Mouse (Mus musculus): Measurements from ENCODE around the gene Gm20517. TPM values are rescaled to one million over a fixed set of nuclear protein-coding genes. Genes with fewer than 3 reads are reported as not detected.
"Not testable (repeated sequence)": the region's sequence is repeated elsewhere in the genome, so short reads cannot be mapped to it uniquely, and the experiment has no call there.

Gm20517 gene
- total and polyA plus RNA-seq, 2 experiments, result 0.31 to 1.9 TPM

DNA sequence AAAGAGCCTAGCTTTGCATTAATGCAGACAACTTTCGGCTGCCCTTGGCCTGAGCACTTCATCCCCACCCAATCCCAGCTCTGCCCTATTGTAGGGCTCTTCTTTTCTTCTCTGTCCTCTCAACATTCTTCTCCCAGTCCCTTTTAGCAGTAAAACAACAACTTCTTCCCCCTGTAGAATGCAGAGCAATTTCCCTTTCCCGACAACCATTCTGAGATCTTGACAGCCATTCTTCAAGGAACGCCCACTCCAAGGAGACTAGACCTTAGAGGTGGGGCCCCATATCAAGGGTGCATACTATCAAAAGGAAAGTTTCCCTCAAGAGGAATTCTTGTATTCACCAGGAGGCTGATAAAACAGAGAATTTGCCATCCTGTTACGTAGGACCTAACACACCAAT is 37.6 kb downstream of the Gm20517 start:
- TF ChIP-seq POLR2A (IDR thresholded peaks at IDR 0.05; ENCODE audit: extremely low read depth, insufficient read depth, low read length), result no peak
- no peak for TF ChIP-seq CTCF (IDR thresholded peaks at IDR 0.05; ENCODE audit: low read depth, low read length)
- H3K9ac ChIP-seq (ENCODE audit: low read depth, low read length), result no peak overlapping the region
- H3K27ac ChIP-seq (replicated peaks; ENCODE audit: insufficient read depth, low read depth, low read length), result no peak overlapping the region
- no peaks in the 10 kb centered on the region for H3K36me3 ChIP-seq (ENCODE audit: control insufficient read depth, insufficient read depth, low read length)
- 84% methylated on average over 4 of the region's 4 CpGs for WGBS
- H3K79me2 ChIP-seq (ENCODE audit: control insufficient read depth, insufficient read depth, low read length), result no peaks in the 10 kb centered on the region; the same call in 1 of the 2 replicates
- H3K4me3 ChIP-seq (ENCODE audit: insufficient read depth, low read depth, low read length), result no peak overlapping the region
- H3K27me3 ChIP-seq (ENCODE audit: control insufficient read depth, insufficient read depth, low read length), result no peaks in the 10 kb centered on the region
- no peak for DNase-seq (ENCODE audit: extremely low read depth, low read depth, low spot score)
- no peaks in the 10 kb centered on the region for H3K4me1 ChIP-seq (ENCODE audit: control insufficient read depth, insufficient read depth, low read length)

DNA sequence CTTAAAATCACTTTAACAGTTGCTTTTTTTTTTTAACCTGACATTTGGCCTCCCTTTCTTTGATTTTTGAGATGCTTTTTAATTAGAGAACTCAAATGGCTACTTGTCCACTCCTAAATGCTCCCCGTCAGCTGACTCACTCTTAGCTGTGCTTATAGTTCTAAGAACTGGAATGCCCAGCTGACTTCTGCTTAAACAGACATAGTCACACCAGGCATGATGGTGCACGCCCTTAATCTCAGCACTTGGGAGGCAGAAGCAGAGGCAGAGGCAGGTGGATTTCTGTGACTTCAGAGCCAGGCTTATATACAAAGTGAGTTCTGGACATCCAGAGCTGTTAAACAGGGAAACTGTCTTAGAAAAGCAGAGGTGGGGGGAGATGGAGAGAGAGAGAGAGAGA is 40.6 kb downstream of the Gm20517 start:
- 98% methylated on average over 2 of the region's 2 CpGs for WGBS
- Histone ChIP-seq H3K79me2 (ENCODE audit: control insufficient read depth, insufficient read depth, low read length) (no peaks in the 10 kb centered on the region; the same call in 1 of the 2 replicates), H3K4me1 (ENCODE audit: control insufficient read depth, insufficient read depth, low read length) (no peaks in the 10 kb centered on the region), H3K9ac (ENCODE audit: low read depth, low read length) (no peak overlapping the region), H3K36me3 (ENCODE audit: control insufficient read depth, insufficient read depth, low read length) (no peaks in the 10 kb centered on the region), H3K27me3 (ENCODE audit: control insufficient read depth, insufficient read depth, low read length) (no peaks in the 10 kb centered on the region), H3K27ac (replicated peaks; ENCODE audit: insufficient read depth, low read depth, low read length) (no peak overlapping the region), H3K4me3 (ENCODE audit: insufficient read depth, low read depth, low read length) (no peak overlapping the region)
- no peak for TF ChIP-seq CTCF (IDR thresholded peaks at IDR 0.05; ENCODE audit: low read depth, low read length)
- TF ChIP-seq POLR2A (IDR thresholded peaks at IDR 0.05; ENCODE audit: extremely low read depth, insufficient read depth, low read length), result no peak
- no peak for DNase-seq (ENCODE audit: extremely low read depth, low read depth, low spot score)

DNA sequence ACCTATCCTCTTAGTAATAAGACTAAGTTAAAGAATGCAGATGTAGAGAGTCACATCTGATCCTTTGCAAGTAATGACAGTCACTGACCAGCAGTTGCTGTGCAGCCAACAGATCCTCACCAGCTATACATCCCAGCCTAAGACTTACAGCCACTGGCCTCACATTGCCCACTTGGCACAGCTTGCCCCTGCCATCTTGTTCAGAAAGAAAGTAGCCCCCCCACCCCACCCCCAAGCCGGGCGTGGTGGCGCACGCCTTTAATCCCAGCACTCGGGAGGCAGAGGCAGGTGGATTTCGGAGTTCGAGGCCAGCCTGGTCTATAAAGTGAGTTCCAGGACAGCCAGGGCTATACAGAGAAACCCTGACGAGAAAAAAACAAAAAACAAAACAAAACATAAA is 43.0 kb downstream of the Gm20517 start:
- H3K36me3 ChIP-seq (ENCODE audit: control insufficient read depth, insufficient read depth, low read length); H3K4me1 ChIP-seq (ENCODE audit: control insufficient read depth, insufficient read depth, low read length); H3K27ac ChIP-seq (replicated peaks; ENCODE audit: insufficient read depth, low read depth, low read length); H3K27me3 ChIP-seq (ENCODE audit: control insufficient read depth, insufficient read depth, low read length); DNase-seq (ENCODE audit: extremely low read depth, low read depth, low spot score); H3K9ac ChIP-seq (ENCODE audit: low read depth, low read length); H3K4me3 ChIP-seq (ENCODE audit: insufficient read depth, low read depth, low read length); H3K79me2 ChIP-seq (ENCODE audit: control insufficient read depth, insufficient read depth, low read length): not testable (repeated sequence)
- 98% methylated on average over 8 of the region's 8 CpGs for WGBS

GRCm38 (mm10) chr17:47655697-47656096 is 44.3 kb downstream of the Gm20517 start:
- DNase-seq (ENCODE audit: extremely low read depth, low read depth, low spot score), result peak; percentile 61
- Histone ChIP-seq H3K9ac (ENCODE audit: low read depth, low read length) (no peak overlapping the region), H3K27ac (replicated peaks; ENCODE audit: insufficient read depth, low read depth, low read length) (no peak overlapping the region), H3K4me1 (ENCODE audit: control insufficient read depth, insufficient read depth, low read length) (no peaks in the 10 kb centered on the region), H3K27me3 (ENCODE audit: control insufficient read depth, insufficient read depth, low read length) (no peaks in the 10 kb centered on the region), H3K36me3 (ENCODE audit: control insufficient read depth, insufficient read depth, low read length) (no peaks in the 10 kb centered on the region), H3K79me2 (ENCODE audit: control insufficient read depth, insufficient read depth, low read length) (no peaks in the 10 kb centered on the region; the same call in 1 of the 2 replicates), H3K4me3 (ENCODE audit: insufficient read depth, low read depth, low read length) (no peak overlapping the region)
- TF ChIP-seq POLR2A (IDR thresholded peaks at IDR 0.05; ENCODE audit: extremely low read depth, insufficient read depth, low read length) (no peak), CTCF (IDR thresholded peaks at IDR 0.05; ENCODE audit: low read depth, low read length) (no peak)
- 38% methylated on average over 5 of the region's 5 CpGs for WGBS

GRCm38 (mm10) chr17:47657901-47658300 is 46.5 kb downstream of the Gm20517 start:
- no peak overlapping the region for H3K9ac ChIP-seq (ENCODE audit: low read depth, low read length)
- DNase-seq (ENCODE audit: extremely low read depth, low read depth, low spot score), result no peak
- H3K4me1 ChIP-seq (ENCODE audit: control insufficient read depth, insufficient read depth, low read length), result no peaks in the 10 kb centered on the region
- no peaks in the 10 kb centered on the region for H3K79me2 ChIP-seq (ENCODE audit: control insufficient read depth, insufficient read depth, low read length)
- no peaks in the 10 kb centered on the region for H3K36me3 ChIP-seq (ENCODE audit: control insufficient read depth, insufficient read depth, low read length)
- H3K27me3 ChIP-seq (ENCODE audit: control insufficient read depth, insufficient read depth, low read length), result no peaks in the 10 kb centered on the region
- 82% methylated on average over 4 of the region's 4 CpGs for WGBS
- no peak overlapping the region for H3K27ac ChIP-seq (replicated peaks; ENCODE audit: insufficient read depth, low read depth, low read length)
- no peak for TF ChIP-seq CTCF (IDR thresholded peaks at IDR 0.05; ENCODE audit: low read depth, low read length)
- no peak for TF ChIP-seq POLR2A (IDR thresholded peaks at IDR 0.05; ENCODE audit: extremely low read depth, insufficient read depth, low read length)
- no peak overlapping the region for H3K4me3 ChIP-seq (ENCODE audit: insufficient read depth, low read depth, low read length)

- Histone ChIP-seq H3K27ac (replicated peaks; ENCODE audit: insufficient read depth, low read depth, low read length) (no peak overlapping the region), H3K4me1 (ENCODE audit: control insufficient read depth, insufficient read depth, low read length) (no peaks in the 10 kb centered on the region), H3K9ac (ENCODE audit: low read depth, low read length) (no peak overlapping the region), H3K4me3 (ENCODE audit: insufficient read depth, low read depth, low read length) (no peak overlapping the region), H3K27me3 (ENCODE audit: control insufficient read depth, insufficient read depth, low read length) (no peaks in the 10 kb centered on the region), H3K79me2 (ENCODE audit: control insufficient read depth, insufficient read depth, low read length) (no peaks in the 10 kb centered on the region), H3K36me3 (ENCODE audit: control insufficient read depth, insufficient read depth, low read length) (no peaks in the 10 kb centered on the region)
- no peak for DNase-seq (ENCODE audit: extremely low read depth, low read depth, low spot score)
- TF ChIP-seq POLR2A (IDR thresholded peaks at IDR 0.05; ENCODE audit: extremely low read depth, insufficient read depth, low read length) (no peak), CTCF (IDR thresholded peaks at IDR 0.05; ENCODE audit: low read depth, low read length) (no peak)
- WGBS, result 63% methylated on average over 3 of the region's 3 CpGs
Measured at GRCm38 (mm10) chr17:47658741-47659243, 47.4 kb downstream of the Gm20517 start.

Data from liver, adult 2 months (tissue).